Mouse (Mus musculus): ENCODE results near the gene Crtac1.

Crtac1 gene
- long read RNA-seq, experiment 1, partial matches to known transcripts = 0 of 2 reads
- long read RNA-seq, experiment 1, other reads (novel, unspliced or antisense) = 0 of 2 reads
- long read RNA-seq, experiment 2, partial matches to known transcripts = 0 of 3 reads
- long read RNA-seq, experiment 2, other reads (novel, unspliced or antisense) = 2 of 3 reads

DNA sequence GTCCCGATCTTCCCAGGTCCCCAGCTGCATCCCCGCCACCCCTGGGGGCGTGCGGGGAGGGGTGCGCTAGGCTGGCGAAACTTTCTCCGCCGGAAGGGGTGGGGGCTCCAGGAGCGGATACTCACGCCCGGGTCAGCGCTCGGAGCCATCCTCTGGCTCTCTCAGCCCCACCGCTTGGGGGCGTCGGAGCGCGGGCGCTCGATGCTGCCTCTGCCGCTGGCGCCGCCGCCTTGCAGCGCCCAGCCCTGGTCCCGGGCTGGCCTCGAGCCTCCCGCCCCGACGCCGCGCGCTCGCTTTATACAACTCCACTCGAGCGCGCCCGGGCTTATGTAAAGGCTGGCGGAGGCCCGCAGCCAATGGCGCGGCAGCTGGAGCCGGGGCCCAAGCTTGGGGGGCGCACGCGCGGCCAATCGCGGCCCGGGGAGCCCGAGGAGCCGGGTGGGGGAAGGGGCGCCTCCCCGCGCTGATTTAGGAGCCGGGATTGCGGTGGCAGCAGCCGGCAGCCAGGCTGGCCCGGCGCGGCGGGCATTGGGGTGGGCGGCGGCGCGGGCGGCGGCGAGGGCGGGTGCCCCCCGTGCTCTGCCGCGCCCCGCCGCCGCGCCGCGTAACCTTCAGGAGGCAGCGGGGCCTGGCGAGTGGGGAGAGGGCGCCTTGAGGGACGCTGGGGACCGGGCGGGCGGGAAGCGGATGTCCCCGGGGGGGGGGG, at the start of gene Crtac1:
Crtac1 (minus strand) TSS at position 299 of the 706 bp plus-strand sequence.
- intact Hi-C loops (cut with DNase I) = loop anchor here (10.0 kb wide), 1 partner anchor 223 kb away; no protein-coding TSS in a partner anchor

DNA sequence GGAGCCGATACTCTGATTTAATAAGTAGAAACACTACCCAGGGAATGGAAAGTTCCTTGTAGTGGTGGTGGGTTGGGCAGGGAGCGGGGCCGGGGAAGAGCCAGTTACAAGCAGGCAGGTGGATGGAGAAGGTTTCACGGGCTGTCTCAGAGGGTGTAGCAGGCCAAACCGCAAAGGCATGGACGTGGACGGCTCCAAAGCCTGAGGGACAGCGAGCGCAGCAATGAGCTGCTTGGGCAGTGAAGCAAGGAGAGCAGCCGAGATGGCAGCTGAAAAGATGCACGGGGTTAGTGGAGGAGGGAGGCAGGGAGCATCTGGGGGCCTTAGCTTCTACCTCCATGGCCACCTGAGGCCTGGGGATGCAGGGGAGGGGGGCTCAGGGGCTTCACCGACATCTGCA, 46.7 kb upstream of the Crtac1 start:
- intact Hi-C loops (cut with DNase I) = no loop called here

DNA sequence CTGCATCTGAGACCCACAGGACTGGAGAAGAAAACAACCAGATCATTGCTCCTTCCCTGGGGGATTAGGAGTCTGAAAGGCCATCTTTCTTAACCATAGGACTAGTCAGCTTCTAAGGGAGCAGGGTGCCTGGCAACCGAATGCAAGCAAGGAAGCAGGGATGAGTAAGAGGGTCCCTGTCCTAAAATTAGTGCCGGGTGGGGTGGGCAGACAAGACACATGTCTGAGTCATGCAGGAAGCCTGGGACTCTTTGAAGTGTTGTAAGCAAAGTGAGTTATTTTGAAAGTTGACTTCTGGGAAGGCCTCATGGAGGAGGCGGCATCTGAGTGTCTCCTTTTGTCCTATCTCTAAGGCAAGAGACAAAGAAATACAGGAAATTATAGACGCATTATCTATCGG, 46.2 kb upstream of the Crtac1 start:
- intact Hi-C loops (cut with DNase I) = no loop called here

DNA sequence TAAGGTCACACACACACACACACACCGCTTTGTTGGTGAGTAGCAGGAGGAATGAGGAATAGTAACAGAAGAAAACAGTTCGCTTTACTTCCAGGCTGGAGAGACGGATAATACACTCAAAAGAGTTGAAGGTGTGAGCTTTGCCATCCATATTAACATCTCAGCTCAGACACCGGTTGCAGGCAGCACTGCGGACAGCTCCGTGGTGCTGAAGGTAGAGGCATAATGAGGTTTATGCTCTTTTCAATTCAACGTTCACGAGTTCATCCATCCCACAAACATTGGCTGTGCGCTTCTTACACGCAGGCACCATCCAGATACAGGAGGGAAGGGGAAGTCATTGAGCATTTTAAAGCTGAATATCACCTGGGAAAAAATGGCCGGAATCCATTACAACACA, 41.2 kb upstream of the Crtac1 start:
- intact Hi-C loops (cut with DNase I) = no loop called here

DNA sequence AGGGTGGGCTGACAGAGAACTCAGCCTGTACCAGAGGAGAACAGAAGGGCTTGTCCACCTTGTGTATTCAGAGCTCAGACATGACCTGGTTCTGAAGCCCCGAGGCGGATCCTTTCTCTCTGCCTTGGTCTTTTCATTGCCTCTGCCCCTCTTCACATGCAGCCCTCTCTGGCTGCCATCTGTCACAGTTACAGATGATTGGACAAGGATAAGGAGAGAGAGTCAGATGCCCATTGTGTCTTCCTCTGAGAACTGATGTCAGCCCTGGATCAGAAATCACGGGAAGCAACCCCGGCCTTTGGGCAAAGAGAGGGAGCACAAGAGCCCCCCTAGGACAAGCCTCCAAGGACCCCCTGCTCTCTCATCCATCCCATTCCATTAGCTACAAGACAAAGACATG, 40.0 kb upstream of the Crtac1 start:
- intact Hi-C loops (cut with DNase I) = no loop called here

DNA sequence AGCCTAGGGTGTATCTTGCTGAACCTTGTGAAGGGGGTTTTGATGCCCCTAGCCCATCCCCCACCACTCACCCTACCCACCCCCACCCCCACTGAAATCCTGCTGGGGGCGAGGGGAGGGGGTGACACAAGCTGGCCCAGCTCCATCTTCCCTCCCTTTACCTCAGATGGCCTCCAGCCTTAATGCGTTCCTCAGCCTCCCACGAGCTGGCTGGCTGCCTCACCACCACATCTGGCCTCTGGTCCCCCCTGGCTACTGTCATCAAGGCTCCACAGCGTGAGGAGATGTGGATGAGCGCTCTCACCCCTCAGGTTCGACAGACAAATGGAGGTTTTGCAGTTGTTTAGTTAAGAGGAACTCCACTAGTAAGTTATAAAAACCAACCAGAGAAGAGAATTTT, 30.3 kb upstream of the Crtac1 start:
- intact Hi-C loops (cut with DNase I) = no loop called here

DNA sequence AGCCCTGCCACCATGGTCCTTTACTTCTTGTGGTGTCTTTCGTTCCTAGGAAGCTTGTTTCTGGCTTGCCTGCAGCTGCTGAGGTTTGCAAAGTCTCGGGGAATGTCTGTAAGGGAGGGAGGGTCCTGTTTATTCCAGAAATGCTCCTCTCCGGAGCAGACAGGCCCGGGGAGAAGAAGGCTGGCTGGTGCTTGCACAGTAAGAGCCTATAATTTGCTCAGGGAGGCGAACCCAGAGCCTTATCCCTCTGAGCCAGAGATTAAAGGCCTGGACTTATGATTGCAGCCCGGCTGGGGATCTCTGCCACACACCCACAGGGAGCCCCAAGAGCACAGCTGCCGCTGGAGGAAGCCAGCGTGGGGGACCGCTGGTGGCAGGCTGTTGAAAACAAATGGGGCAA, 29.8 kb upstream of the Crtac1 start:
- intact Hi-C loops (cut with DNase I) = no loop called here

DNA sequence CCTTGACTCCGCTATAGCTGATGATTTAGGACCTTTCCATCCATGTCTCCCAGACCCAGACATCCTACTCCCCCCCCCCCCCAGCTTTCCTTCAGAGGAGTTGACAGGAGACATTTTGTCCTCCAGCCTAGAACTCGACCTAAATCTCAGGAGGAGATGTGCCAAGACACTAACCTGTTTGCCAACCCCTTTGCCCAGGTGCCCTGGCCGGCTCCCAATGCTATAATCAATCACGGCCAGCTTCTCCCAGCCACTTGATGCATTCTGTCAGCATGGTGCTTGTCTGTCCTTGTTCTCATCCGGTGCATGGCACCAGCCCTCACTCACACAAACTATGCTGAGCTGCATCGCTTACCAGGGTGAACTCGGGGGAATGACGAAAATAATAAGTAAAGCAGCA, 27.9 kb upstream of the Crtac1 start:
- intact Hi-C loops (cut with DNase I) = no loop called here

DNA sequence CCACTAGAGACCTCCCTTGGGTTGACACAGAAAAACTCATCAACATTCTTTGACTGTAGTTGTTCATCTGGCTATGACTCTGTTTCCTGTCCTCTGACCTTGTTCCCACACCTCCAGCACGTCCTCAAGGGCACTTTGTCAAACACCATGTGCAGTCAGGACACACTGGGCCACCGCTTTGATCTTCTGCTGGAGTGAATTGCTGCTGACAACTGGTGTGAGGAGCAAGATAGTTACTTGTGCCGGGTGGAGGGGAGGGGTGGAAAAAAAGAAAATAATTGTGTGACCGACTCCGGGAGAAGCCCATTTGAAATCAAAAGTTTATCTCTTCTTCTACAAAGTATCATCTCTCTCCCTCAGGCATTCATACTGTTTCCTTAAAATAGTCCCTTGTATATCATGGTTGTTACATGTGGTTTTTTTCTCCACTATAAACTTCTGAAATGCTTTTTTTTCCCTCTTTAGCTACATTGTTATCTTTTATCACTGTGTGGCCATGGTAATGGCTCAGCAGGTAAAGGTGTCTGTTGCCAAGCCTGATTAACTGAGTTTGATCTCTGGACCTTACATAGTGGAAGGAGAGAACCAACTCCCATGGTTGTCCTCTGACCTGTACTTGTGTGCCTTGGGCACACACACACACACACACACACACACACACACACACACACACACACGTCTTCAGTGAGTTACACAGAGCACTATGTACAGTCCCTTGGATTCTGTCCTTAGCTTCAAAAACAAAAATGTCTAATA, 23.1 kb upstream of the Crtac1 start:
- intact Hi-C loops (cut with DNase I) = no loop called here

DNA sequence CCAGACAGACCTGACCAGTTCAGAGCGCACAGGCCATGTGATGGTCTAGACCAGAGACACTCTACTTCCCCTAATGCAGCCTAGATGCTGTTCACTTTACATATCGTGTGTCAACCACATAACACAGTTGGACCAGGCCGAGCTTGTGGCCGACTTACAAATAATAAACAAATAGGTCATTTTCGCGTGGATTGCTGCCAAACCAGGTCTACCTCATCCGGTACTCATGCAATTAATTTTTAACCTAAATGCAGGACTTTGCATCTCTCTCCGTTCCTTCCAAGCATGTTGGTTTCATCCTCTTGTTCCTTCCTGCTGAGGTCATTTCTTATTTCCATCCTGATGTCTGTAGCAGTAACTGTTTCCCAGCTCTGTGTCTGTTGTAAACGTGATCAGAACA, 22.4 kb upstream of the Crtac1 start:
- intact Hi-C loops (cut with DNase I) = no loop called here

DNA sequence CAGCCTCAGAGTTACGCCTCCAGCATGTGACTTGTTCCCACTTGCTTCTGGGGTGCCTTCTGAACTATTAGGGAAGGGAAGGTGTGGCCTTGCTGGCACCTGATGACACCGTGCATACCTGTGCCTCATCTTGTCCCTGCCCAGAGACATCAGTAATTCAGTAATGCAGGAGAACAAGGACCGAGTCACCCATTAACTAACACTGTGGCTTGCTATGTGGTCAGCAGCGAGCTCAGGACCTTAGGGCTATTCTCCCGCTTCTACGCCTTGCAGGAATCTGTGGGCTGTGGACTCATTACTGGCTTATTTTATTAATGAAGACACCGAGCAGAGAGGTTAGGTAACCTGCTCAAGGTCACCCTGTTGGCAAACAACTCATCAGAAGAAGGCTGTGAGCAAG, 21.0 kb upstream of the Crtac1 start:
- intact Hi-C loops (cut with DNase I) = no loop called here

DNA sequence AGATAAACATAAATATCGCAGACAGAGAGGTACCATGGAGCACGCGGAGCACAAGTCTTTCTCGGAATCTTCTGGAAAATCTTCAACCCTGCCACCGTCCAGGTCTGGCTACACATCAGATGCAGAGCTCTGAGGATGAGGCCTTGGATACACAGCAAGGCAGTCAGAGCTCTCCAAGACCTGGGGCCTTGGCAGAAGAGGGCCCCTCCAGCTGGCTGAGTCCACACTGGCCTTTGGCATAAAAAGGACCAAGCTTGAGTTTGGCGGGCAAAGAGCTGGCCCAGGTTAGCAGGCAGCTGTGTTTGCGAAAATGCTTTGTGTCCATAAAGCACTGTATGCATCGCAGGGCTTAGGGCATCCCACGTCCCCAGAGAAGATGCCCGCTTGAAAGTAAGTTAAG, 17.0 kb upstream of the Crtac1 start:
- intact Hi-C loops (cut with DNase I) = no loop called here

DNA sequence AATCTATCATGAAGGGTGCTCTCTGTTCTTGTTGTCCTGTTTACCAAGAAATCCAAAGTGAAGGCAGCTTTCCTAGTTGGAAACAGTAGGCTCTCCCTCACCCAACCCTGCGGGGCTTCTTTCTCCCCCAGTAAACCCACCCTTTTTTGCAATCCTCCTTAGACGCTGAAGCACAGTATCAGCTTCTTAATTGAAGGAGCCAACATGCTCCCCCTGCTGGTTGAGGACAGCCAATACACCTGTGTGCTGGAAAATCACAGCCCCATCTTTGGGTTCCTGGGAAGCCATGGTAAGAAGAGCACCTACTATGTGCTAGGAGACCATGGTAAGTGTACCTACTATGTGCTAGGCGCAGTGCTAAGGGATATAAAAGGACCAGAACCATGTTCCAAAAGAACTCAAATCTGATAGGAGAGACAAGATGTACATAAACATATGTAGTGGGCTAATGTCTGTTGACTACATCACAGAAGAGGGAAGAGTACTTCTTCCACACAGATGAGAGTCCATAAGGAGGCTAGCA, 12.4 kb upstream of the Crtac1 start:
- intact Hi-C loops (cut with DNase I) = loop anchor here (5.0 kb wide), 1 partner anchor 127 kb away; no protein-coding TSS in a partner anchor

DNA sequence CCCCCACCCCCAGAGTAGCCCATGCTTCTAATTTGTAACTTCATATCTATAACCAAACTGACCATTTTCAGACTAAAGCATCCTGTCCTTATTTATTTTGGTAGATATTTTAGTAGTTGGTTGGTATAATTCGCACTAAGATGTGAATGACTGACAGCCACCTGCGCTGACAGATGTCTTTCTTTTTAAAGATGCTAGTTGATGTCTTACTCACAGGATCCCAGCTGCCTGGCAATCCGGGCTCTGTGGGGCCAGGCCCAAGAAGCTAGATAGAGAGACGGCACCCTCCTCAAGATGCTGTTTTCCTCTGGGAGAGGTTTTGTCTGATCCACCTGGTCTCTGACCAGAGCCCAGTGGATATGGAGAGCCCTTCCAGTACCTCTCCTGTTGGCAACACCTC, 11.7 kb upstream of the Crtac1 start:
- intact Hi-C loops (cut with DNase I) = loop anchor here (5.0 kb wide), 1 partner anchor 126 kb away; no protein-coding TSS in a partner anchor

DNA sequence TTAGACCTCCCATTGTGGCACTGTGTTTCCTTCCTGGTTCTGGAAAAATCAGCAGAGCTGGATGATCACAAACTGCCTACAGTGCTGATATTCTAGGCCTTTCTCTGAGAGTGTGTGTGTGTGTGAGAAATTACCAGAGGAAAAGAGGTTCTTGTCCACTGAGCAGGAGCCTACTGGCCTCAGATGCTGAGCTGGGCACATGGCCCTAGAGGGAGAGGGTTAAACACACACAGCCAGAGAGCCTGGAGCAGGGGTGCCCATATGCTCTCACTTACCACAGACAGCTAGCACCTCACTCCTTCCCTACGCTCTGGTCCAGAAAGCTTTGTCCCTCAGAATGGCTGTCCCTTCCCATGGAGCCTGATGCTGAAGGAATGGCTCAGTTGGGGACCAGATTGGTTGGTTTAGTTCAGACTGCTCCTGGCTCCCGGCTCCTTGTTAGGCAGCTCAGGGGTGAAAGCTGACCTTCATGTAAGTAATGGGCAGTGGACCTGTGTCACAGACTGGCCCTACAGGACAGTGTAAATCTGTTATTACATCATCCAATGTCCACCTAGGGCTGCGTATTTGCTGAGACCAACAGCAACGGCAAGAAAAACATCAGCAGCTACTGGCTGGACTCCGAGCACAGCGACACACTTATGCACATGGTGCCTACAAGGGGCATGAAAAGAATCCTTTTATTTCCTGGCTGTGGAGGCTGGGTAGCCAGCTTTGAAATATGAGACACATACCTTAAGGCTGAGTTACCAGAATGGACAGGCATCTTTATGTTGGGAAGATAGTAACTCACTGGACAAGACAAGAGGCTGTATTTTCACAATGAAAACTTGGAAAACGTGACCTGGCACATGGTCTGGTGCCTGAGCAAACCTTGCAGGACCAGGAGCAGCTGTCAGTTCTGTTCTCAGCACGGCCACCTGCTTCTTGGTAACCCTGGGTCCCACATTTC, 10.9 kb upstream of the Crtac1 start:
- intact Hi-C loops (cut with DNase I) = loop anchor here (5.0 kb wide), 1 partner anchor 125 kb away; no protein-coding TSS in a partner anchor

DNA sequence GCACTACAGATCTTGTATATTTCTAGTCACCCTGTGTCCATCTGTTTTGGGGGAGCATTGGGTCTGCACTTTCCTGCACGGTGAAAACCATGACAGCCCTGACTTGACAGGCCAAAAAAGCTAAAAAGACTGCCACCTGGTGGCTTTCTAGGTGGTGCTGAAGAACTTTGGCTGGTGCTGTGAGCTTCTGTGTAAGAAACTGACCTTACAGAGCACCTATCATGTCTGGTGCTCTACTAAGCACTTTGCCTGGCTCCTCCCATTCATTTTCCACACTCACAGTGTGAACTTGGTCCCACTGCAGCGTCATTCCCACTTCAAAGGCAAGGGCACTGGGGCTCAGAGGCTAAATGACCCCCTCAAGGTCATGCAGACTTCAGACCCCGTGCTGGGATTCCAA, 8.5 kb upstream of the Crtac1 start:
- intact Hi-C loops (cut with DNase I) = loop anchor here (5.0 kb wide), 1 partner anchor 123 kb away; no protein-coding TSS in a partner anchor

DNA sequence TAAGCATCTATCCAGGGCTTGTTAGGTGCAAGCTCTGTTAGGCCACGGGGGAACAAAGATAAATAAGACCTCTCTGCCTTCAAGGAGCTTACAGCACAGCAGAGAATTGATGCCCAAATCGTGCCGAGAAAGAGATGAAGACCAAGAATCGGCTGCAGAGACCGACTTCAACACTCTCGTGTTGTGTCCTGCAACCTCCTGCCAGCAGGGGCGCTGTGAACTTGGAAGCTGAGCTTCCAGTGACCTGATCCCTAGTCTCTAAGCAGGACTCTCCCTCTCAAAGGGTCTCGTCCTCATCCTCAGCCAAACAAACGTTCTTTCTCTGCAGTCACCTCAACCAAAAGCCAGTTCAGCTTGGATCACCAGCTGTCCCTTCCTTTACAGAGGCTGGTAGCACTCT, 7.8 kb upstream of the Crtac1 start:
- intact Hi-C loops (cut with DNase I) = loop anchor here (10.0 kb wide), 1 partner anchor 215 kb away; no protein-coding TSS in a partner anchor

DNA sequence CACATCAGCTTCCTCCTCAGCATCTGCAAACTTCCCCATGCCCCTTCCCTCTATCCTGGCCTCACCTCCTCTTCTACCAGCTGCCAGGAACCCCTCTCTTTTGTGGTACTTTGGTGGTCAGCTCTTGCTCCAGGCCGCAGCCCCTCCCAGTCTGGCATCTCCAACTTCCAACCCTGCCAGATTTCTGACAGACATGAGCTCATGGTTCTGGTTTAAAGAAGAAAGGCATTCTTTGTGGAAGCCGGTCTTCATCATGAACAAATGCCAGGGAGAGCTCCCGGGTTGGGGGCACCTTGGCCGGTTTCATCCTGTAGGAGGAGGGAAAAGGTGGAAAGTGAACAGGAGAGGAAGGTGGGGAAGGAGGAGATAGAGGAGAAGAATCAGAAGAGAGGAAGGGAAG, 4.0 kb upstream of the Crtac1 start:
- intact Hi-C loops (cut with DNase I) = loop anchor here (10.0 kb wide), 1 partner anchor 219 kb away; no protein-coding TSS in a partner anchor

DNA sequence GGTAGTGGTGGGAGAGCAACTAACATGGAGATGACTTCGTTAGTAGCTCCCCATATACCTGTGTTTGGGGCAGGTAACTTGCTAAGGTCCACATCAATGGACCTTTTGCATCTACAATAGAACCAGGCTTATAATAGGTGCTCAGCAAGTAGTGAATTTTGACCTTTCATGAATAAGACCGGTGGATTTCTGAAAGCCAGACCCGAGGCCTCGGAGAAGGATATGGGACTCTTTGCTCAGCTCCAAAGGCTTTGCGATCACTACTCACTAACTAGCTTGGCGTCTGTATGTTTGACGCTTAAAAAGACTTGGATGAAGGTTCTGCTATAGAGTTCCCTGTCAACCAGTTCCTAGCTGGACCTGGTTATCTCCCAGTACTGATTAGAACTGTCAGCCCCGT, 1.2 kb upstream of the Crtac1 start:
- intact Hi-C loops (cut with DNase I) = loop anchor here (10.0 kb wide), 1 partner anchor 222 kb away; no protein-coding TSS in a partner anchor

DNA sequence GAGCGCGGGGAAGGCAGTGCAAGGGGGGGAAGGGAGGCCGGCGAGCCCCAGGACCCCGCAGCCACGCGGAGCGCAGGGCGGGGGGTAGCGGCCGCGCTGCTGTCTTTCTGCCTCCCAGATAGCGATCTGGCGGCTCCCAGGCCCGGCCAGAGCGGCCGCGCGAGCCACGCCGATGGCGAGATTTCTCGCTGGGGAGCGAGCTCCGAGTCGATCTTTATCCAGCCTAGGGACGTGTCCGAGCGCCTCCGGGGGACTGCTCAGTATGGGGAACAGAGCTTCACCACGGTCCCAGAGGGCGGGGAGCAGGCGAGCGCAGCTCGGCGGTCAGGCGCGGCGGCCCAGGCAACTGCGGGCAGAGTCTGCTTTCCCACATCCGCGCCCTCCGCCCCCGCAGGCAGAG, 608 bp upstream of the Crtac1 start:
- intact Hi-C loops (cut with DNase I) = loop anchor here (10.0 kb wide), 1 partner anchor 223 kb away; no protein-coding TSS in a partner anchor
